Mouse (Mus musculus) forebrain, embryonic 15.5 days (tissue): ENCODE results near the gene Ccdc182. TPM values are rescaled to one million over a fixed set of nuclear protein-coding genes. Genes with fewer than 3 reads are reported as not detected.

Experiments
- ATAC-seq: fragments of 200-750 bp; cut with Nextera tagmentation; replicated peaks from 2 replicates; pipeline ENCODE4 v1.8.0; 2017; ENCODE audit warnings: mild to moderate bottlenecking, moderate TSS enrichment, moderate library complexity
- H3K27ac ChIP-seq: fragments of 300-500 bp; sonication (generic); replicated peaks from 2 replicates; pipeline ENCODE4 v1.5.1; 2015; ENCODE audit warnings: mild to moderate bottlenecking, inconsistent platforms
- H3K27me3 ChIP-seq: fragments of 300-500 bp; sonication (generic); 2 replicates; pipeline ENCODE4 v1.6.1; 2015; ENCODE audit warnings: inconsistent platforms
- H3K36me3 ChIP-seq: fragments of 300-500 bp; sonication (generic); 2 replicates; pipeline ENCODE4 v1.6.1; 2015; ENCODE audit warnings: mild to moderate bottlenecking, inconsistent platforms
- H3K4me1 ChIP-seq: fragments of 300-500 bp; sonication (generic); 2 replicates; pipeline ENCODE4 v1.6.1; 2015; ENCODE audit warnings: inconsistent platforms
- H3K4me2 ChIP-seq: fragments of 300-500 bp; sonication (generic); replicated peaks from 2 replicates; pipeline ENCODE4 v1.6.1; 2015; ENCODE audit warnings: mild to moderate bottlenecking, inconsistent platforms
- H3K4me3 ChIP-seq: fragments of 300-500 bp; sonication (generic); 2 replicates; pipeline ENCODE4 v1.5.1; 2015; ENCODE audit warnings: mild to moderate bottlenecking, inconsistent platforms
- H3K9ac ChIP-seq: fragments of 300-500 bp; sonication (generic); replicated peaks from 2 replicates; pipeline ENCODE4 v1.6.1; 2015; ENCODE audit warnings: mild to moderate bottlenecking, inconsistent platforms
- H3K9me3 ChIP-seq: fragments of 300-500 bp; sonication (generic); 2 replicates; pipeline ENCODE4 v1.6.1; 2016; ENCODE audit warnings: inconsistent platforms
- WGBS: fragments of 180-500 bp; shearing (Covaris S2); methylation state at CpG from one replicate; pipeline ENCODE4 v1.1.7; 2015; ENCODE audit warnings: mixed read lengths; 5-methylcytosine and 5-hydroxymethylcytosine counted together
- polyA plus RNA-seq: library from polyadenylated mRNA; unstranded; fragments of >200 nt; fragmentation: Nextera tagmentation; extraction: Ambion mirVana; gene quantifications from 2 replicates; pipeline ENCODE4 v1.2.1, GENCODE M21; 2015

Gene Ccdc182
- polyA plus RNA-seq, 1 experiment from 2014 or later, result 0.23 TPM

DNA sequence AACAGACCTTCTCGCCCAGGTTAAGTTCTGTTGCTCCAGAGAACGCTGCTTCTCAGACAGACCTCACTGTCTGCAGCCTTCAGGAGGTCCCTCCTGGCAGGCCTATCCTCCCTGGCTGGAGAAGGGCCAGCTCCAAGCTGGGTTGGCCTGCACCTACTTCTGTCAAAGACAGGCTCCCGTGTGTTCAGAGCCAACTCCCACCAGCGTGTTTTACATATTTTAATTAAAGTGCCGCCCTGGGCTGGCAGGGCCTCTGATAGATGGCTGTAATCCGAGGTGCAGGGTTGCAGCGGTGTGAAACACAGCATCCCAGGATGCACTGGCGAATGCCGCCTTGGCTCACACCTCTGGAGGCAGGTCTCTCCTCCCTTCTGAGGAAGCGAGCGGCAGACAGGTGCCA lies 5.5 kb upstream of the Ccdc182 start:
- 19% methylated on average over 11 of the region's 11 CpGs for WGBS
- no peaks in the 10 kb centered on the region for H3K27me3 ChIP-seq
- peaks cover 19% of the 10 kb centered on the region for H3K4me1 ChIP-seq
- H3K9me3 ChIP-seq, result no peaks in the 10 kb centered on the region
- ATAC-seq, result peak; percentile 80
- no peak overlapping the region for H3K4me3 ChIP-seq
- no peak overlapping the region for H3K9ac ChIP-seq
- H3K36me3 ChIP-seq, result no peaks in the 10 kb centered on the region
- peak overlapping the region; percentile 73 for H3K27ac ChIP-seq
- H3K4me2 ChIP-seq, result peak overlapping the region; percentile 13; the same call in 1 of the 2 replicates

DNA sequence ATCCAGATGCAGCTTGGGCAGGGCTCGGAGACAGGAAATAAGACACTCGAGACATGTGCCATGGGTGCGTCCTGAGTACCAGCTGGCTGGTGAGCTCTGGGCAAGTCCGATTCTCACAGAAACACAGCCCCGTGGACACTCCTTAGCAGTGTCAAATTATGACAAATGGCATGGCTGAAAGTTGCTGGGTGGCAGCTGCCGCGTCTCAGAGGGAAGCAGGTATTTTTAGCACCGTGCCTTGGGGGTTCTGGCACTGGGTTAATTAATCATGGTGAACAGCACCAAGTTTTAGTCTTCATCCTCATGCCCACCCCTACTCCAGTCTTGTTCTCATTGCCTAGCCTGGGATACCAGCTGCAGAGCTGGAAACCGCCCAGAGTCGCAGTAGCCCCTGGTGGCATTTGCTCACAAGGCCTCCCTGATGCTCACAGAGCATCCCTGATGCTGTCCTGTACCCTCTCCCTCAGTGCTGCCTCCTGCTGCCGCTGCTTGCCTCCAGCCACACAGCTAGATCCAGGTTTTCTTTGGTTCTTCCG lies 5.0 kb upstream of the Ccdc182 start:
- no peak overlapping the region for H3K4me3 ChIP-seq
- ATAC-seq, result peak; percentile 58
- no peaks in the 10 kb centered on the region for H3K36me3 ChIP-seq
- H3K27me3 ChIP-seq, result no peaks in the 10 kb centered on the region
- H3K9me3 ChIP-seq, result no peaks in the 10 kb centered on the region
- H3K4me2 ChIP-seq, result peak overlapping the region; percentile 13; the same call in 1 of the 2 replicates
- H3K27ac ChIP-seq, result peak overlapping the region; percentile 73
- WGBS, result 46% methylated on average over 12 of the region's 12 CpGs
- H3K4me1 ChIP-seq, result peaks cover 20% of the 10 kb centered on the region
- no peak overlapping the region for H3K9ac ChIP-seq

DNA sequence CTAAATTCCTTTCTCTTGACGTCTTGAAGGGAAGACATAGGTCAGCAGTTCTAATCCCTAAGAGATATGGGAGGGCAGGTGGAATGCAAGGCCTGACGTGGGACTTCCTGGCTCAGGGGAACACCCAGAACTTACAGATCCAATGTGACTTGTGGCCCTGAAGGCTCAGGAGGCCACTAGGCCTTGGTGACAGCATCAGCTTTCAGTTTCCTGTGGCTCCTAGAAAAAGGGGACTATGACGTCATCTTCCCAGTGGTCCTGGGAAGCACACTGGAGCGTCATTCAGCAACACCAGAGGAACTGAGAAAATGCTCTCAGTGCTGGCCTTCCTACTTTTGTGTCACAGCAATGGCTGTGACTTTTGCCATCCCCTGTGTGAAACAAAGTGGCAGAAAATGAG lies 2.6 kb upstream of the Ccdc182 start:
- Histone ChIP-seq H3K4me1 (peaks cover 25% of the 10 kb centered on the region), H3K4me2 (no peak overlapping the region), H3K9ac (no peak overlapping the region), H3K4me3 (no peak overlapping the region), H3K9me3 (no peaks in the 10 kb centered on the region), H3K27me3 (no peaks in the 10 kb centered on the region), H3K36me3 (no peaks in the 10 kb centered on the region), H3K27ac (no peak overlapping the region)
- WGBS, result 63% methylated on average over 4 of the region's 4 CpGs
- ATAC-seq, result no peak

DNA sequence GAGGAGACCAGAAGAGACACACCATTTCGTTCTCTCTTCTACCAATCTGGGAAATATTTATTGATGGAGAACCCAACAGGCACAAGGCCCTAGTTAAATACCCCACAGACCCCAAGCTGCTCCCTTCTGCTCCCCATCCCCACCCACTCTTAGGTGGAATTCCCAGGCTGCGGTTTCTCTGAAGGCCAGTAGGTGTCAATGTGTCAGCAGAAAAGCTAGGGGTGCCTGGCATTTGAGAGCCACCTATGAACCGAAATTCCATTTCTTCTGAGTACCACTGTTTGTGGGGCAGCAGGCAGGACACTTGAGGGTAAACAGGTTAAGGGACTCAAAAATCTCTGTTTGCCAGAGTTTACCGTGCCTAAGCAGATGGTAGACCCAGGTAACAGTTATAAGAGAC lies 2.2 kb upstream of the Ccdc182 start:
- ATAC-seq, result 0 out of 2 replicates have a peak, but pooled peaks have one; percentile 18
- Histone ChIP-seq H3K27ac (no peak overlapping the region), H3K9ac (no peak overlapping the region), H3K4me1 (peaks cover 24% of the 10 kb centered on the region), H3K4me3 (no peak overlapping the region), H3K27me3 (no peaks in the 10 kb centered on the region), H3K36me3 (no peaks in the 10 kb centered on the region), H3K9me3 (no peaks in the 10 kb centered on the region), H3K4me2 (no peak overlapping the region)
- WGBS, result 27% methylated on average over 4 of the region's 4 CpGs

DNA sequence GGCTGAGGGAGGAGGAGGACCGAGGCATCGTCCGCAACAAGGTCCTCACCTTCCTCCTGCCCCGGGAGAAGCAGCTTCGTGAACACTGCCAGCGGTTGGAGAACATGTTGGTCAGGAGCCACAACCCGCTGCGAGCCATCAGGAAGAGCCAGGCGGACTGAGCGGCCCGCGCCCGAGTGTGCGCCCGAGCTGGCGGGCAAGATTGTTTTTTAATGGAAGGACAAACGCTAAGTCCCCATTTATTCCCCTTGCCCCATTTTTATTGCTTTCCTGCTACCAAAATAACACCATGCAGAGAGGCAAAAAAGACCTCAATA lies 494 bp downstream of the Ccdc182 start:
- Histone ChIP-seq H3K4me1 (peaks cover 11% of the 10 kb centered on the region), H3K4me2 (peak overlapping the region; percentile 39), H3K27ac (no peak overlapping the region), H3K9me3 (no peaks in the 10 kb centered on the region), H3K27me3 (no peaks in the 10 kb centered on the region), H3K36me3 (no peaks in the 10 kb centered on the region), H3K4me3 (peak overlapping the region; percentile 21), H3K9ac (no peak overlapping the region; the same call in 1 of the 2 replicates)
- ATAC-seq, result no peak
- 35% methylated on average over 17 of the region's 17 CpGs for WGBS

DNA sequence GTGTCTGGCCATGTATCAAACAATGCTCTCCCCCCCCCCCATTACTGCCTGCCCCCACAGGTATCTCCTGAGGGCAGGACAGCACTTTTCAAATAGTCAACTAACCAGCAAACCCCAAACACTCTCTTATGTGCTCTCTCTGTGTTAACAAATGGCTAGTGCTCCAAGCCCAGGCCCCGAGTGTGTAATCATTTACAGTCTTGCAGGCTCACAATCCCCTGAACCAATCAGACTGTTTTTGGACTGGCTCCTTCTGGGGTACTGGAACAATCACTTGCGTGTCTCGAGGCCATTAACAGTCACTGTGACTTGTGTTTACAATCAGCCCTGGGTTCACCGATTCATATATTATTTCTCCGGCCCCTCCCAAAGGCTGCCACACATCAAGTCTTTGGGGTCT lies 1.4 kb downstream of the Ccdc182 start:
- Histone ChIP-seq H3K27me3 (no peaks in the 10 kb centered on the region), H3K4me3 (no peak overlapping the region), H3K9ac (no peak overlapping the region), H3K4me1 (peaks cover 8% of the 10 kb centered on the region), H3K4me2 (no peak overlapping the region), H3K9me3 (no peaks in the 10 kb centered on the region), H3K36me3 (no peaks in the 10 kb centered on the region), H3K27ac (no peak overlapping the region)
- ATAC-seq, result no peak
- 72% methylated on average over 5 of the region's 5 CpGs for WGBS

DNA sequence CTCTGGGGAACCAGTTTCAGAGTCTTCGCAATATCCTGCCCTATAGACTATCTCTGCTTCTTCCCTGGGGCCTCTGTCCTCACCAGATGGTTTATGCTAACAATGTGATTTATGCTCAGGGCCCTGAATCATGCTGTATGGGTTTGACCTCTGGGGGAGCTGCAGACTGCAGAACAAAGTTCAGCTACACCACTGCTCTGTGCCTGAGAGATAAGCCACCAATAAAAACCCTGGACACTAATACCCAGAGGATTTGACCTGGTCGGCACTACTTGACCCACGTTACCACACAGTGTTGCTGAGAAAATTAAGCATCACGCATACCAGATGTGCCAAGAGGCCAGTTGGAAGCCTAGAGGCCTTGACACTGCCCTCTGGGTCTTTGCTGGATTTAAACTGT lies 3.7 kb downstream of the Ccdc182 start:
- WGBS, result 80% methylated on average over 4 of the region's 4 CpGs
- ATAC-seq, result no peak
- Histone ChIP-seq H3K27me3 (no peaks in the 10 kb centered on the region), H3K27ac (no peak overlapping the region), H3K4me2 (no peak overlapping the region), H3K4me3 (no peak overlapping the region), H3K9me3 (no peaks in the 10 kb centered on the region), H3K4me1 (peaks cover 8% of the 10 kb centered on the region), H3K36me3 (no peaks in the 10 kb centered on the region), H3K9ac (no peak overlapping the region)

DNA sequence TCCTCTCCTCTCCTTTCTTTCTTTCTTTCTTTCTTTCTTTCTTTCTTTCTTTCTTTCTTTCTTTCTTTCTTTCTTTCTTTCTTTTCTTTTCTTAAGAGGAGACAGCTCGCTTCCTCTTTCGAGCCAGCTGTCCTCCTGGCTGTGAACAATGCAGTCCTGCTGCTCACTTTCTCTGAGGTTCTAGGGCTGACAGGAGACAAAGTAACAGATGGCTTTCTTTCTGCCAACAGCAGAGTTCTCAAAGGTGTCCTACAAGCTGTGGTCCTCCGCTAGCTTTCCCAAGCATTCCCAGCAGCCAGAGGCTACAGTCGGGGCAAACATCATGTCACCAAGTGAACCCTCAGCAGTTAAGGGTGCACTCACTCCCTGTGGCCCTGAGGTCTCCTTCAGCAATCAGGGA lies 5.5 kb downstream of the Ccdc182 start:
- Histone ChIP-seq H3K27ac (no peak overlapping the region), H3K36me3 (no peaks in the 10 kb centered on the region), H3K27me3 (no peaks in the 10 kb centered on the region), H3K9ac (no peak overlapping the region), H3K9me3 (no peaks in the 10 kb centered on the region), H3K4me1 (peaks cover 2% of the 10 kb centered on the region), H3K4me2 (no peak overlapping the region), H3K4me3 (no peak overlapping the region)
- no peak for ATAC-seq
- 39% methylated on average over 4 of the region's 4 CpGs for WGBS

DNA sequence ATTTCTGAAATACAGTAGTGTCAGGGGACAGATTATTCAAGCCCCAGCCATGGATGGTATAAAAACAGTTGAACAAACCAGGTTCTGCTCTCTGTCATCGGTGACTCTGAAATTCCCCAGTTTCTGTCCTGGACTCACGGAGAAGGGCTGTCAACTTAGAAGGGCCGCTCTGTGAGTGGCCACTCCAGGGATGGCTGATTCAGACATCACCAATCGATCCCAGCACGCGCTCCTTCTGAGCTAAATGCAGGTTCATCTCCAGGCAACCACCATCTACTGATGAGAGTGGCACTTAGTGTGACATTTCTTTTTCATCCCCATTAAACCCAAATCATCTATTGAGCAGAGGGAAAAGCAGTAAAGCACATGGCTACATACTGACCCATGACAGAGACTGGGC lies 7.8 kb downstream of the Ccdc182 start:
- Histone ChIP-seq H3K27ac (no peak overlapping the region), H3K27me3 (no peaks in the 10 kb centered on the region), H3K4me2 (no peak overlapping the region), H3K36me3 (no peaks in the 10 kb centered on the region), H3K4me3 (no peak overlapping the region), H3K9ac (no peak overlapping the region), H3K4me1 (no peaks in the 10 kb centered on the region), H3K9me3 (no peaks in the 10 kb centered on the region)
- 62% methylated on average over 6 of the region's 6 CpGs for WGBS
- ATAC-seq, result no peak

DNA sequence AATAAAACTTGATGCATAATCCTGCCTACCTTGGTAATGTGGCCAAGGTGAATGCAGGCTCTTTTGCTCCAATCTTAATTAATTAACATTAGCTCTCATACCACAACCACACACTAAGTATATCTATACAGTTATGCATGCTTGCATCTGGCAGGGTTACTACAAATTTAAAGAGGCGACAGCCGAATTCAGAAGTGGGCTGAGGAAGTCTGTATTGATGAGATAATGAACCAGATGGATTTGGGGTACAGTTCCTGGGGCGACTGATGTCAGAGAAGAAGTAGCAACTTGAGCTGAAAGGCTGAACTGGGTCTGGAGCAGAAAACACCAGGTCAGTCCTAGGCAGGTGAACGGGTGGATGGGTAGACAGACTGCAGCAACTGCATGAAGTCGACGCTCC lies 11.9 kb downstream of the Ccdc182 start:
- Histone ChIP-seq H3K4me2 (no peak overlapping the region), H3K27me3 (no peaks in the 10 kb centered on the region), H3K36me3 (no peaks in the 10 kb centered on the region), H3K9ac (no peak overlapping the region), H3K4me3 (no peak overlapping the region), H3K27ac (no peak overlapping the region), H3K4me1 (peaks cover 10% of the 10 kb centered on the region), H3K9me3 (no peaks in the 10 kb centered on the region)
- no peak for ATAC-seq
- WGBS, result 90% methylated on average over 6 of the region's 6 CpGs

DNA sequence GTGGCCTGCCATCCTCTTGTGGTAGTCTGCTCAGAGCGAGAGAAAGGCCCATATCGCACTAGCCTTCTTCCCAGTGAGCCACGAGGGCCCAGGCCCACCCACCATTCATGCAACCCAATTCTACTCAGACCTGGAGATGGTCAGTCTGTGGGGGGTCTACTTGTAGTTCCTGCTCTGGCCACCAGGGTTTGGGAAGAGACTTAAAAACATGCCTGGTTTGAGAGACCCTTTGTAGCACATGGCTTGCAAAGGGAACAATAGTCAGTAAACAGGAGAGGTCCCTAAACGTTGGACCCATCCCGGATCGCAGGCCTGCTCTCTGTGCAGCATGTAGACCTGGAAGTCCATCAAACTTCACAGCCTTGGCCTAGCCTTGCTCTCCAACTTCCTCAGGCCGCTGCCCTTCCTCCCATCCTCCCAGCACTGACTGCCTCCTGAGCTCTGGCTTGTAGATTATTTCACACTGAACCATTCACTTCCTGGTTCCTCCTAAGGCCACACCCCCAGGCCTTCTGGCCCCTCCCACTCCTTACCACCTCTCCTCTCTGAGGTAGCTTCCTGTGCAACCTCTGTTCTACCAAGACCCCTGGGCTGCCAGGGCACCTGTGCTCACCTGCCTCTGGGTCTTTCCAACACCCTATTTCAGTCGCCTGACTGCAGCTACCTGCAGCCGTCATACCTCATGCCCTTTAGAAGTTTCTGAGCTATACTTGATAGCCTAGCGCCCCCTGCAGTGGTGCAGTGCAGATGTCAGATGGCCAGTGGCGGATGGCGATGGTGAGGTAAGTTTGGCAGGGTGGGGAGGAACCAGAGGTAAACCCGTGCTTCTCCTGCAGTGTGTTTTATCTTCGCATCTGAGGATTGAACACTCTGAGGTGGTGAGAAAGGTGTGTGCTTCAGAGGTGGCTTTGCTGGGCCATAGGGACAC lies 14.0 kb downstream of the Ccdc182 start:
- Histone ChIP-seq H3K4me2 (no peak overlapping the region), H3K9me3 (no peaks in the 10 kb centered on the region), H3K4me1 (peaks cover 24% of the 10 kb centered on the region), H3K4me3 (no peak overlapping the region), H3K9ac (no peak overlapping the region), H3K36me3 (no peaks in the 10 kb centered on the region), H3K27me3 (no peaks in the 10 kb centered on the region), H3K27ac (no peak overlapping the region)
- ATAC-seq, result no peak
- WGBS, result 82% methylated on average over 14 of the region's 14 CpGs

DNA sequence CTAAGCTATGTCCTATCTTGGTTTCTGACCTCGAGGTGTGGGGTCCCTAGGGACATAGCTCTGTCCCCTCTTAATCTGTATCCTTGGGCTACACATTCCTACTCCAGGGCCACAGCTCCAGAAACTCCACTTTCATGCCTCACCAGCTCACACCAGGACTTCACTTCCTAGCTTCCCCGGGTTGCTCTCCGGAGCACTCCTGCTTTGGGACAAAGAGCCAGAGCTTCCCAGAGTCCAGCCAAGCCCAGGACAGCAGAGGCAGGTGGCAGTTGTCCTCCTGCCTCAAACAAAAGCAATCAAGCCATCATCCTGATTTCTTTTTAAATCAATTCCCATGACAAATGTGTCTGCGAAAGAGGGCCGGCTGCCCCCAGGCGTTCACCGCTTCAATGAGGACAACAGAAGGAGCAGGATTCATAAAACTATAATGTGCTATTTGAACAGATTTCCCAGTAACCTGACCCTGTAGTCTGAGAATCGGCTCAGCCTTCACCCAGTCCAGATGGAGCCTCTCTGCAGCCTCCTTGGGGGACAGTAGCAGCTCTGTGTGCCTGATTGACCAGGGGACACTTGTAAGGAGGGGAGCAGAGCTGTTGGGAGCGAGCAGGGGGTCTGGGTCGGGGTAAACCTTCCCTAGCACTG lies 15.3 kb downstream of the Ccdc182 start:
- no peak overlapping the region for H3K9ac ChIP-seq
- no peaks in the 10 kb centered on the region for H3K27me3 ChIP-seq
- H3K4me1 ChIP-seq, result peaks cover 24% of the 10 kb centered on the region
- H3K4me2 ChIP-seq, result no peak overlapping the region
- H3K27ac ChIP-seq, result peak overlapping the region; percentile 34; the same call in 1 of the 2 replicates
- 38% methylated on average over 10 of the region's 10 CpGs for WGBS
- H3K9me3 ChIP-seq, result no peaks in the 10 kb centered on the region
- ATAC-seq, result peak; percentile 76
- H3K4me3 ChIP-seq, result no peak overlapping the region
- no peaks in the 10 kb centered on the region for H3K36me3 ChIP-seq
